Mouse (Mus musculus) liver, adult 2 months (tissue): ENCODE measurements around the gene Tyk2.

Experiments used
- CTCF ChIP-seq: fragments of 200-500 bp; IDR thresholded peaks from 2 replicates; pipeline ENCODE4 v1.5.1; 2011; ENCODE audit warnings: low read depth, low read length, control low read depth
- POLR2A ChIP-seq: fragments of 200-500 bp; IDR thresholded peaks from 2 replicates; pipeline ENCODE4 v1.6.1; 2011; ENCODE audit warnings: low read length, control low read depth; ENCODE audit not compliant: insufficient read depth; ENCODE audit errors: extremely low read depth

DNA sequence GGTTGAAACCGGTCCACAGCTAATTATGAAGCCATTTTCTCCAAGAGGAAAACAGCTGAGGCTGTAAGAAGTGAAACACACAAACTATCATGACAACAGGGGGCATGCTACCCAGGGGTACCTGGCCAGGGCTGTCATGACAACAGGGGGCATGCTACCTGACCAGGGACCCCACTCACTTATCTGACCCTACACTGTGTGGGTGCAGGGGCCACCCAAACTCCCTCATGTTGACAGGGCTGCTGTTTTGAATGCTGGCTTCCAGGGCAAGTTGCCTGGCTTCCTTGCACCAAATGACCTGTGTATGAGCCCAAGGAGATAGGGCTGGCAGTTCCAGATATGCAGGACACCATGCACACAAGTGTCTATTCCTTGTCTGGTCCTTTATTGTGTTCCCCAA lies 40.5 kb downstream of the Tyk2 start:
- no peak for TF ChIP-seq CTCF
- TF ChIP-seq POLR2A, result no peak
